Mouse (Mus musculus): Measurements from ENCODE around the gene Chrna1. TPM values are rescaled to one million over a fixed set of nuclear protein-coding genes. Genes with fewer than 3 reads are reported as not detected.

The Chrna1 gene
- polyA plus RNA-seq, 1 experiment: 105 TPM

GRCm38 (mm10) chr2:73612941-73613340 lies 32.8 kb upstream of the Chrna1 start:
- Histone ChIP-seq H3K36me3 (ENCODE audit: control insufficient read depth, insufficient read depth) (no peaks in the 10 kb centered on the region), H3K4me3 (ENCODE audit: insufficient read depth, poor library complexity, severe bottlenecking) (no peak overlapping the region), H3K79me3 (ENCODE audit: low read depth) (no peaks in the 10 kb centered on the region), H3K79me2 (ENCODE audit: control insufficient read depth, insufficient read depth) (no peaks in the 10 kb centered on the region), H3ac (ENCODE audit: control insufficient read depth, insufficient read length, low read depth) (no peak overlapping the region), H3K27me3 (ENCODE audit: control insufficient read depth, insufficient read depth, insufficient read length) (no peaks in the 10 kb centered on the region)
- TF ChIP-seq MYOG (IDR thresholded peaks at IDR 0.05; ENCODE audit: control insufficient read depth, extremely low read depth, insufficient read length): no peak
- no peak for TF ChIP-seq MYOD1 (IDR thresholded peaks at IDR 0.05; ENCODE audit: control insufficient read depth, insufficient read length, low read depth)
- no peak for TF ChIP-seq CEBPB (IDR thresholded peaks at IDR 0.05; ENCODE audit: low read depth)
- TF ChIP-seq CTCF (IDR thresholded peaks at IDR 0.05; ENCODE audit: control insufficient read depth, insufficient read depth, insufficient read length): no peak
- no peak for TF ChIP-seq FOSL1 (IDR thresholded peaks at IDR 0.05; ENCODE audit: insufficient read depth, low read length, poor library complexity, severe bottlenecking)
- no peak for TF ChIP-seq MAX (IDR thresholded peaks at IDR 0.05)
- TF ChIP-seq USF1 (IDR thresholded peaks at IDR 0.05; ENCODE audit: low read depth): no peak

GRCm38 (mm10) chr2:73612367-73612914 lies 32.3 kb upstream of the Chrna1 start:
- Histone ChIP-seq H3K79me2 (ENCODE audit: control insufficient read depth, insufficient read depth) (no peaks in the 10 kb centered on the region), H3K79me3 (ENCODE audit: low read depth) (no peaks in the 10 kb centered on the region), H3K4me3 (ENCODE audit: insufficient read depth, poor library complexity, severe bottlenecking) (no peak overlapping the region), H3K36me3 (ENCODE audit: control insufficient read depth, insufficient read depth) (no peaks in the 10 kb centered on the region), H3ac (ENCODE audit: control insufficient read depth, insufficient read length, low read depth) (no peak overlapping the region), H3K27me3 (ENCODE audit: control insufficient read depth, insufficient read depth, insufficient read length) (no peaks in the 10 kb centered on the region)
- TF ChIP-seq FOSL1 (IDR thresholded peaks at IDR 0.05; ENCODE audit: insufficient read depth, low read length, poor library complexity, severe bottlenecking) (no peak), MYOD1 (IDR thresholded peaks at IDR 0.05; ENCODE audit: control insufficient read depth, insufficient read length, low read depth) (no peak), MYOG (IDR thresholded peaks at IDR 0.05; ENCODE audit: control insufficient read depth, extremely low read depth, insufficient read length) (no peak), CEBPB (IDR thresholded peaks at IDR 0.05; ENCODE audit: low read depth) (no peak), CTCF (IDR thresholded peaks at IDR 0.05; ENCODE audit: control insufficient read depth, insufficient read depth, insufficient read length) (no peak), USF1 (IDR thresholded peaks at IDR 0.05; ENCODE audit: low read depth) (no peak), MAX (IDR thresholded peaks at IDR 0.05) (no peak)

- Histone ChIP-seq H3K79me3 (ENCODE audit: low read depth) (no peaks in the 10 kb centered on the region), H3K36me3 (ENCODE audit: control insufficient read depth, insufficient read depth) (no peaks in the 10 kb centered on the region), H3ac (ENCODE audit: control insufficient read depth, insufficient read length, low read depth) (no peak overlapping the region), H3K4me3 (ENCODE audit: insufficient read depth, poor library complexity, severe bottlenecking) (no peak overlapping the region), H3K27me3 (ENCODE audit: control insufficient read depth, insufficient read depth, insufficient read length) (no peaks in the 10 kb centered on the region), H3K79me2 (ENCODE audit: control insufficient read depth, insufficient read depth) (no peaks in the 10 kb centered on the region)
- TF ChIP-seq CEBPB (IDR thresholded peaks at IDR 0.05; ENCODE audit: low read depth) (no peak), CTCF (IDR thresholded peaks at IDR 0.05; ENCODE audit: control insufficient read depth, insufficient read depth, insufficient read length) (no peak), MAX (IDR thresholded peaks at IDR 0.05) (no peak), MYOD1 (IDR thresholded peaks at IDR 0.05; ENCODE audit: control insufficient read depth, insufficient read length, low read depth) (no peak), MYOG (IDR thresholded peaks at IDR 0.05; ENCODE audit: control insufficient read depth, extremely low read depth, insufficient read length) (no peak), FOSL1 (IDR thresholded peaks at IDR 0.05; ENCODE audit: insufficient read depth, low read length, poor library complexity, severe bottlenecking) (no peak), USF1 (IDR thresholded peaks at IDR 0.05; ENCODE audit: low read depth) (no peak)
Measured at GRCm38 (mm10) chr2:73611798-73612197, 31.7 kb upstream of the Chrna1 start.

GRCm38 (mm10) chr2:73609724-73610210 lies 29.6 kb upstream of the Chrna1 start:
- Histone ChIP-seq H3K27me3 (ENCODE audit: control insufficient read depth, insufficient read depth, insufficient read length) (no peaks in the 10 kb centered on the region), H3K79me2 (ENCODE audit: control insufficient read depth, insufficient read depth) (no peaks in the 10 kb centered on the region), H3ac (ENCODE audit: control insufficient read depth, insufficient read length, low read depth) (no peak overlapping the region), H3K4me3 (ENCODE audit: insufficient read depth, poor library complexity, severe bottlenecking) (no peak overlapping the region), H3K36me3 (ENCODE audit: control insufficient read depth, insufficient read depth) (no peaks in the 10 kb centered on the region), H3K79me3 (ENCODE audit: low read depth) (no peaks in the 10 kb centered on the region)
- no peak for TF ChIP-seq MAX (IDR thresholded peaks at IDR 0.05)
- TF ChIP-seq CTCF (IDR thresholded peaks at IDR 0.05; ENCODE audit: control insufficient read depth, insufficient read depth, insufficient read length): no peak
- no peak for TF ChIP-seq FOSL1 (IDR thresholded peaks at IDR 0.05; ENCODE audit: insufficient read depth, low read length, poor library complexity, severe bottlenecking)
- no peak for TF ChIP-seq CEBPB (IDR thresholded peaks at IDR 0.05; ENCODE audit: low read depth)
- TF ChIP-seq MYOD1 (IDR thresholded peaks at IDR 0.05; ENCODE audit: control insufficient read depth, insufficient read length, low read depth): no peak
- TF ChIP-seq MYOG (IDR thresholded peaks at IDR 0.05; ENCODE audit: control insufficient read depth, extremely low read depth, insufficient read length): no peak
- TF ChIP-seq USF1 (IDR thresholded peaks at IDR 0.05; ENCODE audit: low read depth): no peak

GRCm38 (mm10) chr2:73609067-73609723 lies 29.1 kb upstream of the Chrna1 start:
- Histone ChIP-seq H3ac (ENCODE audit: control insufficient read depth, insufficient read length, low read depth) (no peak overlapping the region), H3K79me2 (ENCODE audit: control insufficient read depth, insufficient read depth) (no peaks in the 10 kb centered on the region), H3K79me3 (ENCODE audit: low read depth) (no peaks in the 10 kb centered on the region), H3K4me3 (ENCODE audit: insufficient read depth, poor library complexity, severe bottlenecking) (no peak overlapping the region), H3K36me3 (ENCODE audit: control insufficient read depth, insufficient read depth) (no peaks in the 10 kb centered on the region), H3K27me3 (ENCODE audit: control insufficient read depth, insufficient read depth, insufficient read length) (no peaks in the 10 kb centered on the region)
- TF ChIP-seq CTCF (IDR thresholded peaks at IDR 0.05; ENCODE audit: control insufficient read depth, insufficient read depth, insufficient read length) (no peak), MYOD1 (IDR thresholded peaks at IDR 0.05; ENCODE audit: control insufficient read depth, insufficient read length, low read depth) (peak; percentile 91), MAX (IDR thresholded peaks at IDR 0.05) (peak; percentile 76)

Measured in C2C12 (cell line).